Mouse (Mus musculus): ENCODE data around the gene Aifm3. TPM values are rescaled to one million over a fixed set of nuclear protein-coding genes. Genes with fewer than 3 reads are reported as not detected.
"Not testable (repeated sequence)": the region's sequence is repeated elsewhere in the genome, so short reads cannot be mapped to it uniquely, and the experiment has no call there.

Gene Aifm3
- total RNA-seq, 2 experiments from 2014 or later = 0.43 TPM; not detected in 1

- DNase-seq (ENCODE audit: low spot score) = no peak
These were observed 64.7 kb downstream of the Aifm3 start for GRCm38 (mm10) chr16:17553910-17554685.

GRCm38 (mm10) chr16:17554702-17555101, 65.3 kb downstream of the Aifm3 start:
- DNase-seq (ENCODE audit: low spot score) = not testable (repeated sequence)

GRCm38 (mm10) chr16:17556180-17556579, 66.8 kb downstream of the Aifm3 start:
- no peak for DNase-seq (ENCODE audit: low spot score)

- DNase-seq (ENCODE audit: low spot score) = no peak
These were observed 67.5 kb downstream of the Aifm3 start for GRCm38 (mm10) chr16:17556907-17557306.

Other genes with a start within 250 kb of the Aifm3 start
- gene Tmem191c, start 213.5 kb upstream of the Aifm3 start, total RNA-seq (2021) = 1 to 10 TPM in 1 of 2 experiments, under 1 TPM in 1; 0.97 to 1.9 TPM
- under 1 TPM in 1 of 2 experiments, not detected in 1; 0.31 TPM for gene Serpind1, start 158.2 kb upstream of the Aifm3 start, total RNA-seq (2021)
- gene Snap29, start 83.6 kb upstream of the Aifm3 start, total RNA-seq (2021) = 10 to 100 TPM; 17.7 to 19.1 TPM
- 10 to 100 TPM; 21.3 to 27.7 TPM for gene Pi4ka, start 83.3 kb upstream of the Aifm3 start, total RNA-seq (2021)
- 10 to 100 TPM; 23.4 to 30.2 TPM for gene Crkl, start 37.6 kb upstream of the Aifm3 start, total RNA-seq (2021)
- 10 to 100 TPM; 17.1 to 18.9 TPM for gene Lztr1, start 19.1 kb downstream of the Aifm3 start, total RNA-seq (2021)
- gene Thap7, start 41.5 kb downstream of the Aifm3 start, total RNA-seq (2021) = 10 to 100 TPM; 15.3 to 17.1 TPM
- 1 to 10 TPM; 1.7 to 2.4 TPM for gene Lrrc74b, start 71.6 kb downstream of the Aifm3 start, total RNA-seq (2021)
- 10 to 100 TPM in 1 of 2 experiments, 1 to 10 TPM in 1; 8.7 to 11.8 TPM for gene P2rx6, start 72.3 kb downstream of the Aifm3 start, total RNA-seq (2021)
- under 1 TPM in 1 of 2 experiments, not detected in 1; 0.39 TPM for gene Slc7a4, start 93.6 kb downstream of the Aifm3 start, total RNA-seq (2021)
- gene Smpd4, start 129.7 kb downstream of the Aifm3 start, total RNA-seq (2021) = 10 to 100 TPM; 10.4 to 14.3 TPM
- under 1 TPM; 0.33 to 0.48 TPM for gene Ccdc74a, start 156.9 kb downstream of the Aifm3 start, total RNA-seq (2021)
- gene Med15, start 243.3 kb downstream of the Aifm3 start, total RNA-seq (2021) = 10 to 100 TPM; 17.5 to 20.1 TPM

All from gastrocnemius, adult 18-20 months (tissue).